Mouse (Mus musculus) spleen, adult 2 months (tissue): ENCODE measurements around the gene Nr2e3.
A peak's percentile ranks its signal among the peaks of the same experiment; 100 is the strongest.

ENCODE experiments used
- CTCF ChIP-seq: fragments of 200-500 bp; IDR thresholded peaks from 2 replicates; pipeline ENCODE4 v1.5.1; 2011; ENCODE audit warnings: mild to moderate bottlenecking, inconsistent platforms; ENCODE audit not compliant: insufficient read depth, insufficient read length, insufficient replicate concordance; ENCODE audit errors: extremely low read depth
- POLR2A ChIP-seq: fragments of 200-500 bp; IDR thresholded peaks from 2 replicates; pipeline ENCODE4 v1.6.1; 2011; ENCODE audit warnings: low read depth, low read length, inconsistent platforms

GRCm38 (mm10) chr9:59989864-59990263 lies 29.4 kb upstream of the Nr2e3 start:
- TF ChIP-seq CTCF (peak; percentile 32; the same call in 1 of the 2 replicates), POLR2A (no peak)
